Mouse (Mus musculus) spleen, adult 10 weeks (tissue): ENCODE measurements around the gene Bcl2a1d. TPM values are rescaled to one million over a fixed set of nuclear protein-coding genes. Genes with fewer than 3 reads are reported as not detected.

Source experiments
- polyA plus RNA-seq: library from polyadenylated mRNA; stranded (reverse); fragments of 350-450 nt; fragmentation: Illumina TruSeq; extraction: RNeasy Lipid Tissue Mini Kit (QIAGEN cat#74804); gene quantifications from one replicate; pipeline ENCODE4 v1.2.3, GENCODE M21; 2015; ENCODE audit warnings: low replicate concordance; ENCODE audit not compliant: insufficient read depth

Gene Bcl2a1d
- 129 TPM for polyA plus RNA-seq

DNA sequence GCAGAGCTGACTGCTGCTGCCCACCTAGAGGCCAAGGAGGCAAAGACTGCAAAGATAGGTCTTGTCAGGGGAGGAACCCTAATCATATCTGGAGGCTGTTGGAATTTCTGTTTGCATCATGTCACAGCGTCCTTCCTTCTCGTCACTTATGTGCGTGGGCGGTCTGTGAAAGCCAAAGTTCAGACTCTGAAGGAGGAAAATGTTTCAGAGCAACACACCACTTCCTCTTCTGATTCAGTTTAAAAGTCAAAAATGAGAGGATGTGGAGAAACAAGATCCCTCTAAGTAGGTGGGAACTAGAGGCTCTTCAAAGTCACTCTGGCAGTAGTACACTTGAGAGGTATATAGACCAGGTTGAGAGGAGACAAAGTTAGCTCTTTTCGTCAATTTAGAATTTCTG is at the start of gene Bcl2a1d:
Gene Bcl2a1d, minus strand, starts transcription at position 187 of the 400 bp plus-strand sequence.

DNA sequence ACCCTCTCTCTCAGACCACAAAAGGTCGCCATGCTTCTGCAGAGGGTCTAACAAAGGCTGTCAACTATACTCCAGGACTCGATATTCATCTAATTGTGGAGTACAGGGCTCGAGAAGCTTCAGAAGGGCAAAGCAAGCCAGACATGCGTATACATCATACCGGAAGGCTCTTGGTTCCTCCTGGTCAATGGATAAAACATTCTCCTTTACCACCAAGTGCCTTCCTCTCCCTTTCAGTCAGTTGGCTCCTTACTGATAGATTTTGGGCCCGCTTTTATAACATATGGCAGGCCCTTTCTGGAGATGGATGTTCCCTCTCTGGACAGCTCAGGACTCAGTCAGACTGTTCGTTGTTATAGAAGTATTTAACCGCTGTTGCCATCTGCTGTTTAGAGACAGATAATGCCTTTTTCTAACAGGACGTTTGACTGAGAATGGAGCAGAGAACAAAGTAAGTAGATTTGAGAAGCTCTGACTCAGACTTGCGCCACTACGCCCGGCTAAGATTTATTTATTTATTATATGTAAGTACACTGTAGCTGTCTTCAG is 11.7 kb downstream of the Bcl2a1d start, which contains the start of gene Mthfsl:
Gene Mthfsl, minus strand, starts transcription at position 308 of the 549 bp plus-strand sequence.

Other genes starting within 250 kb of the Bcl2a1d start
- gene Syncrip, start 249.3 kb downstream of the Bcl2a1d start, polyA plus RNA-seq: 190 TPM
- gene Zfp949, start 183.9 kb downstream of the Bcl2a1d start, polyA plus RNA-seq: 13.5 TPM
- gene Trim43a, start 151.0 kb downstream of the Bcl2a1d start, polyA plus RNA-seq: not detected
- gene Mthfsl, start 11.6 kb downstream of the Bcl2a1d start, polyA plus RNA-seq: 61.2 TPM
- gene Trim43c, start 107.2 kb upstream of the Bcl2a1d start, polyA plus RNA-seq: not detected
- gene Bcl2a1a, start 225.0 kb upstream of the Bcl2a1d start, polyA plus RNA-seq: 75.0 TPM